Mouse (Mus musculus) stomach, postnatal 0 days (tissue): ENCODE measurements at regions not wholly inside any gene's neighbourhood (a gene's known extent, or its start where the extent isn't known, plus 50 kb on each side); places are given as distances from the start of the nearest gene placed in this dataset.

Experiments used
- CTCF ChIP-seq: IDR thresholded peaks from 2 replicates; pipeline ENCODE4 v1.5.1; 2016; ENCODE audit warnings: antibody characterized with exemption, low read depth, mild to moderate bottlenecking, moderate library complexity
- EP300 ChIP-seq: optimal IDR thresholded peaks from 2 replicates; pipeline ENCODE3; 2016; ENCODE audit warnings: antibody characterized with exemption

- TF ChIP-seq CTCF, result no peak
- TF ChIP-seq EP300, result no peak
These were observed 231.3 kb upstream of the Tox3 start for GRCm38 (mm10) chr8:90579426-90579825.
